Mouse (Mus musculus): ENCODE measurements around the gene BC055324.

BC055324 gene

DNA sequence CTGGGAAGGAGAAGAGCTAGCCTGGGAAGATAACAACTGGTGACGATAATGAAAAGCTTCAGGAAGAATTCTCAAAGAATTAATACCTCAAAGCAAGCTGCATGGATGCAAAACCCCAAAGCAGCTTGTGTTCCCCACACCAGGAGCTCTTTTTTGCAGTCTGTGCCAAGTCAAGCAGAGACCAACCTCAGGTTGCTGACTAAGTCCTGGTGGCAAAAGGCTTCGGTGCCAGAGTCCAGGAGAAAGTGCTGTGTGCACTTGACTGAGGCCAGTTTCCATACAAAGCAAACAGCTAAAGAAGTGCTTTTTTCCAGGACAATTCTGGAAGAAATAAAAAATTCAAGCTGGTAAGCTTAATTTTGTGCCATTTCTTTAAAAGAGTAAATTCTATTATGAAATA lies 41.2 kb downstream of the BC055324 start:
- no peak for DNase-seq (ENCODE audit: low read depth in 2 of 2, low spot score in 2 of 2)

DNA sequence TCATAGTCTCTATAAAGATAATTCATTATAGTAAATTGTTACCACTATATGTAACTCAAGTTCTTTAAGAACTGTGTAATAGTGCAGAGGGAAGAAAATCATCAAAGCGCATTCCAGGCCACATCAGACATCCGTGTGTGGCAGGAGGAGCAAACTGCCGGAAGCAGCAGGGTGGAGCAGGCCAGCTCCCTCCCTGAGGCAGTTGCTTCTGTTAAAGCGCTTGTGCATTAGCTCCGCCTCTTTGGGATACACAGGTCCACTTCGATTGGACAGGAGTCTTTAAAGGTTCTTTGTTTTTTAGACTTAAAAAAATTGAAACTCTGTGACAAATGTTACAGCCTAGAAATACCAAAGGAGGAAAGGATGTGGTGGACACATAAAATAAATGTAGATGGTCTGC lies 52.5 kb downstream of the BC055324 start:
- no peak for DNase-seq (ENCODE audit: low read depth in 2 of 2, low spot score in 2 of 2)

GRCm38 (mm10) chr1:163934591-163934990 lies 60.0 kb downstream of the BC055324 start:
- DNase-seq (ENCODE audit: low read depth in 2 of 2, low spot score in 2 of 2) = no peak

DNA sequence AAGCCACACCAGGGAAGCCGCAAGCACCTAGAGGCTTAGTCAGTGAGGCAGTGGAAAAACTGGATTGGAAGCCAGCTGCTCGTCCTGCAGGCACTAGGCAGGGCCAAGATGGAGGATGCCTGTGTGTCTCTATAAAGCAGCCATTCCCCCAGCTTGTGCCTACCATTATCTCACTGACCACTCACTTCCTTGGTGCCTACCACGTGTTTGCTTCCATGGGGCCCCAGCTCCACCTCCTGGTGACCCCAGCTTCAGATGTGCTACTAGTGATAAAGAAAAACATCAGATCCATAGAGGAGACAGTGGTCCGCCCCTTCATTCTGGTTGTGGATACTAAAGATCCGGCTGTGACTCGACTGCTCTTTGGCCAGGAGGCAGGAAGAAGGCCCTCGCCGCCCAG lies 62.8 kb downstream of the BC055324 start:
- no peak for DNase-seq (ENCODE audit: low read depth in 2 of 2, low spot score in 2 of 2)

DNA sequence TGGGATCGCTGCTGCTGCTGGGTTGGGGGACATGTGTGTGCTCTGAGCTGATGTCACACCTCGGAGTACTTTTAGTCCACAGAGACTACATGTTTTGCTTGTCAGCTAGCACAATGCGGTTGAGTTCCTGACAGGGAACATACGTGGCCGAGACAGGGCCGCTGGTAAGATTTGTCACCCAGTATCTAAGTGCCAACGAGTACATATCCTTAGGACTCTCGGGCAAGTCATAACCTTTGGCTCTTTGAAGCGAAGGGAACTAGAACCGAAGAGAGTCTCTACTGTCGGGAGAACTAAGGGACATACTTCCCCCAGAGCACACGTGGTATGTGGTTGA lies 64.2 kb downstream of the BC055324 start:
- DNase-seq (ENCODE audit: low read depth in 2 of 2, low spot score in 2 of 2) = peak; percentile 25 to 51

GRCm38 (mm10) chr1:163929636-163930457 lies 64.7 kb downstream of the BC055324 start:
- peak; percentile 81 to 89 for DNase-seq (ENCODE audit: low read depth in 2 of 2, low spot score in 2 of 2)

GRCm38 (mm10) chr1:163928846-163929245 lies 65.8 kb downstream of the BC055324 start, which contains the start of gene Scyl3:
Gene Scyl3, plus strand, starts transcription at chr1:163929100.
- no peak for DNase-seq (ENCODE audit: low read depth in 2 of 2, low spot score in 2 of 2)

DNA sequence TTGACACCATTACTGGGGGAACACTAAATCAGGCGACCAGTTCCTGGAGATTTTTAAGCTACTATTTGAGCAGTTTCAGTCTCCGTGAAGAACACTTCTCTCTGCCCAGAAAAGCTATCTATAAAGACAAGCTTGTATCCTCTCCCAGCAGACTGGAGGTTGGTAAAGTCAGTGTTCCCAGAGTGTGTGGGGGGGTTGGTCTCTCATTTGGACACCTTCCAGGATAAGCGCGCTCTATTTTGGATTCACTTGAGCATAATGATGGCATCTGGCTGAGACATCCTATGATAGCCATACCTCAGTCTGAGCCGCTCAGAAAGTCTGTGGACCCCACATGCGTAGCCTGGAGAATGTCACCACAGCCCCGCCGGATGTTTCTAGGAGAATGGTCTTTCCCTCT lies 70.5 kb downstream of the BC055324 start:
- no peak for DNase-seq (ENCODE audit: low read depth in 2 of 2, low spot score in 2 of 2)

- no peak for DNase-seq (ENCODE audit: low read depth in 2 of 2, low spot score in 2 of 2)
These were observed 77.0 kb downstream of the BC055324 start for GRCm38 (mm10) chr1:163917349-163918160.

DNA sequence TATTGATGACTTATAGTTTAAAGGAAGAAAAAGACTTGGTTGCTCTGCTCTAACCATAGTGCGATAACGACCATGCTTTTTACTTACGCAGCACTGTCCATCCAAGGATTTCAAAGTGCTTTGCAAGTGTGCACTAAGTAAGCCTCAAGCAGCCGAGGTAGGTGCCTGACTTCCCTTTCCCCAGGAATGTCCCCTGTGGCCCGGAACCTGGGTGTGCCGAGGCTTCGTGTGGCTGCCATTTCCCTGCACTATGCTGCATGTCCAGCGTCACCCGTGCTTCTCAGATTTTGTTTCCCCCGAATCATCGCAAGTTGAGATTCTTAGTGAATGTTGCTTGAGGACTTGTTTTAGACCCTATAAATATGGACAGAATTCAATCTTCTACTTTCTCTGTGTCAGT lies 82.6 kb downstream of the BC055324 start:
- DNase-seq (ENCODE audit: low read depth in 2 of 2, low spot score in 2 of 2) = no peak

- no peak for DNase-seq (ENCODE audit: low read depth in 2 of 2, low spot score in 2 of 2)
These were observed 83.8 kb downstream of the BC055324 start for GRCm38 (mm10) chr1:163910785-163911184.

DNA sequence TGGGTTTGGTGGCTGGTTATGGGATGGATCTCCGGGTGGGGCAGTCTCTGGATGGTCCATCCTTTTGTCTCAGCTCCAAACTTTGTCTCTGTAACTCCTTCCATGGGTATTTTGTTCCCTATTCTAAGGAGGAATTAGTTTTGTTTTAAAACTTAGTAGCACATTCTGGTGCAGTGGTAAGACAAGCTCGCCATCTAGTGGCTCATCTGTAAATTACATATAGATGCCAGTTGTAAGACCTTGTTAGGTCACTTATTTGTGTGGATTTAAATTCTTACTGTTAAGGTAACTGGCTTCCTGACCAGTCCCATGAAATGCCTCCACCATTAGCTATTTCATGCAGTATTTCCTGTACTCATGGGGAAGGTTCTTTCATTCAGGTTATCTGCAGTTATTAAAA lies 84.3 kb downstream of the BC055324 start:
- peak in 1 of 2 experiments; percentile 34 for DNase-seq (ENCODE audit: low read depth in 2 of 2, low spot score in 2 of 2)

DNA sequence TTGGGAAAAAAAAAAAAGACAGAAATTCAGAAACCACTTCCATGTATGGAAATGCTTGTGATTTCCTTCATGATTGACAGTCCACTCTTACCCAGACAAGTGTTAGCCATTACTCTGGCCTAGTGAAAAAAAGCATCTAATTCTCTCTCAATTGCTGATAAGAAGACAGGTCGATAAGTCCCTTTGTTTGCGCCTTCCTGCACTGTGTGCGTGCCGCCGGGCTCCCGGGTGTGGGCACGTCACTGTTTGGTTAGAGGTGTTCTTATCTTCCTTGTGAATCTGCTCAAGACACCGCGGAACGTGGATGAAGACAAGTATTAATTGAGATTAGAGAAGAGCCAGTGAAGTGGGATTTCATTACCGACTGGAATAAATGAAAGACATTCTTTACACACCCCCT lies 86.2 kb downstream of the BC055324 start:
- no peak for DNase-seq (ENCODE audit: low read depth in 2 of 2, low spot score in 2 of 2)

DNA sequence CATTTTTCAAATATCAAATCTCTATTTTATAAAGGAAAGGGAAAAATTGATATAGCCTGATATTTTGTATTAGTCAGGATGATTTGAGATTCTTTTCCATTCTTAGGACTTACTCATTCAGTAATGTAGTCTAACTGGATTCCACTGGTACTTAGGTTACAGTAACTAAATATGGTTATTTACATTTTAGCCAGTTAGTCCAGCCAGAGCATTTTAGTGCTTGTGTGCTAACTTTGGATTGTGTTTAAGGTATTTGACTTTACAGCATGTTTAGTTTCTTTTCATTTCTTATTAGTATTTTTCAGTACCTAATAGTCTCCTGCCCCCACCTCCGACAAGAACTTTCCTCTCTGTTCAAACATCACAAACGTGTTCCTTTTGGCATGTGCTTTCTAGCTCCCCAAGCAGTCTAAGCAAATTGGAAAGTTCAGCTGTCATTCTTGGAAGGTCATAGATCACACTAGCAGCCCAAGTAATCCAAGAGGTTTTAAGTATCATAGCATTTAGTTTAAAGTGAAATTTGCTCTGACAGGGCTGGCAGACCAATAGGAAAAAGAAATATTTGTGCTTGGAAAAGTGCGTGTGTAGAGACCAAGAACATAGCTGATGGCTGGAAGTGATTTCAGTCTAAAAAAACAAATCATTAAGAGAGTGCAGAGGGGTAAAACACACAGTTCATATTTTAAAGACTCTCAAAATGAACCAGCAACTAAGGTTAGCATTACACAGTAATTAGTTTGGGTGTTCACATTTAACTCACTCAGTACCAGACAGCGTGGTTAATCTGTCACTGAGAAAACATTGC lies 87.4 kb downstream of the BC055324 start:
- no peak for DNase-seq (ENCODE audit: low read depth in 2 of 2, low spot score in 2 of 2)

- no peak for DNase-seq (ENCODE audit: low read depth in 2 of 2, low spot score in 2 of 2)
These were observed 91.2 kb downstream of the BC055324 start for GRCm38 (mm10) chr1:163903411-163903810.

GRCm38 (mm10) chr1:163900168-163900567 lies 94.4 kb downstream of the BC055324 start:
- no peak for DNase-seq (ENCODE audit: low read depth in 2 of 2, low spot score in 2 of 2)

DNA sequence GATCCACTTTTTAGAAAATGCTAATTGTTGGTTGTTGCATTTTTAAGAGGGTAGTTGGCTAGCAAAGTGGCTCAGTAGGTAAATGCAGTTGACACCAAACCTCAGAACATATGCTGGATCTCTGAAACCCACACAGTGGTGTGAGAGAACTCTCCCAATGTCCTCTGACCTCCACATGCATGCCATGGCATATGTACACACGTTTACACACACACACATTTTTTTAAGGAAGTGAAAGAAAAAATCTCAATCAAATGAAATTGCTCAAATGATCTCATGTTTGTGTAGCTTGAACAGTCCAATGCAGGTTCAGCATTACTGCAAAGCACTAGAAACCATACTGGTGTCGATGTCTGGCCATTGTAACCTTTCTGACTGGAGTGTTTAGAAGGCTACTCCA lies 95.0 kb downstream of the BC055324 start:
- no peak for DNase-seq (ENCODE audit: low read depth in 2 of 2, low spot score in 2 of 2)

DNA sequence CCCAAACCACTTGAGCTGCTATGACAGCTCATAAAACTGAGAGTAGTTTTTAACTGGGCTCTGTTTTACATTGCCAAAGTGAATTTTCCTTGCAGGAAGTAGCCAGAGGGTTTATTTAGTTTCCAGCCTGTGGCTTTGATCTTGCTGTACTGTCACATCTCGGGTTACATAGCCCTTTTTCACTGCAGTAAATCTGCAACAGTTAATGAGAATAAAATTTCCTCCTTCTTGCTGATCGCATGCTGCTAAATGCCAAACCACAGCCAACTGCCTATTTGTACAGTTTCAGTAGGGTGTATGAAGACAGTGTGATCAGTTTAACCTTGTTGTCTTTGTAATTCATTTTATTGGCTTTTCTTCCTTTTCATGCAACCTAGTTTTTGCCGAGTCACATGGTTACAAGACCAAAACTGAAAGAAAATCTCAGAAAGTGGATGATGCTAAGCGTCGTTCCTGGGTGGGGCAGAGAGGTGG lies 96.3 kb downstream of the BC055324 start:
- DNase-seq (ENCODE audit: low read depth in 2 of 2, low spot score in 2 of 2) = no peak
